16 mouse cellular contexts compared by ENCODE assay signal in genomic region chr6:33836048-33836780, GRCm38 (mm10).
DNase-seq lines count a peak whose midpoint lies in the region; ATAC-seq lines count a peak whose summit lies in the region.
"Had no signal": no experiment of that assay in that cellular context is flagged by ENCODE, and none has a peak within 500 bp of the region (broad histone marks: within the 10 kb centered on the region; RNA-seq: fewer than 3 reads in every experiment).

No protein-coding gene starts in this region.

- ATAC-seq in megakaryocyte progenitor cell, adult 5-6 weeks (replicated peaks; ENCODE audit: poor library complexity), result no peak
- ATAC-seq: hindbrain, postnatal 0 days; intestine, embryonic 15.5 days had no signal

- peak; percentile 67 to 72 for DNase-seq in cerebellum, postnatal 10 days
- DNase-seq in cerebellum, adult 11-12 months, result no peak
- peak; percentile 65 for DNase-seq in heart, adult 11 months
- no peak for DNase-seq in heart, adult 18-20 months
- peak; percentile 59 for DNase-seq in NIH3T3 (ENCODE audit: low read depth)
- no peak for DNase-seq in lung, postnatal 10 days
- DNase-seq: adrenal gland, postnatal 10 days; cerebellum, adult 9-10 months; embryo, embryonic 11 days; gastrocnemius, adult 2 months; gastrocnemius, postnatal 25 days; heart, postnatal 14 days; kidney, adult 18-20 months had no signal

Comparison
In these comparisons a context has a peak if more than half of its experiments do, and no peak if none do; other contexts are left out.
1. DNase-seq: peak in cerebellum, postnatal 10 days (2 of 2), heart, adult 11 months (single experiment) and NIH3T3 (single experiment); none in cerebellum, adult 11-12 months (single experiment), heart, adult 18-20 months (0 of 2) and lung, postnatal 10 days (single experiment).